Mouse (Mus musculus): ENCODE measurements around the gene Tspan5. TPM values are rescaled to one million over a fixed set of nuclear protein-coding genes. Genes with fewer than 3 reads are reported as not detected.
A peak's percentile ranks its signal among the peaks of the same experiment; 100 is the strongest.

Gene Tspan5
- polyA plus RNA-seq, 1 experiment from 2014 or later = 4.3 TPM

GRCm38 (mm10) chr3:138744030-138744774, 2.2 kb downstream of the Tspan5 start:
- no peaks in the 10 kb centered on the region for H3K36me3 ChIP-seq
- WGBS (ENCODE audit: insufficient replicate concordance) = 51% methylated on average over 8 of the region's 8 CpGs
- H3K9me3 ChIP-seq (replicated peaks) = no peaks in the 10 kb centered on the region
- no peak overlapping the region for H3K9ac ChIP-seq
- H3K4me2 ChIP-seq = peak overlapping the region; percentile 94
- peak overlapping the region; percentile 71; the same call in 1 of the 2 replicates for H3K4me3 ChIP-seq (replicated peaks)
- DNase-seq (no peak), ATAC-seq (ENCODE audit: low read depth) (no peak)
- H3K4me1 ChIP-seq (replicated peaks) = peaks cover 34% of the 10 kb centered on the region
- no peak overlapping the region for H3K27ac ChIP-seq
- H3K27me3 ChIP-seq = peaks cover 40% of the 10 kb centered on the region

GRCm38 (mm10) chr3:138745091-138745490, 3.1 kb downstream of the Tspan5 start:
- Histone ChIP-seq H3K9me3 (replicated peaks) (no peaks in the 10 kb centered on the region), H3K27me3 (peaks cover 40% of the 10 kb centered on the region), H3K9ac (no peak overlapping the region), H3K4me1 (replicated peaks) (peaks cover 34% of the 10 kb centered on the region), H3K27ac (no peak overlapping the region), H3K4me2 (no peak overlapping the region), H3K36me3 (no peaks in the 10 kb centered on the region), H3K4me3 (replicated peaks) (no peak overlapping the region)
- ATAC-seq (ENCODE audit: low read depth) = no peak
- no peak for DNase-seq
- WGBS (ENCODE audit: insufficient replicate concordance) = 55% methylated on average over 11 of the region's 11 CpGs

- no peak overlapping the region for H3K4me3 ChIP-seq (replicated peaks)
- no peak overlapping the region for H3K9ac ChIP-seq
- WGBS (ENCODE audit: insufficient replicate concordance) = 75% methylated on average over 4 of the region's 4 CpGs
- no peak overlapping the region for H3K4me2 ChIP-seq
- no peak overlapping the region for H3K27ac ChIP-seq
- H3K9me3 ChIP-seq (replicated peaks) = no peaks in the 10 kb centered on the region
- peaks cover 35% of the 10 kb centered on the region for H3K27me3 ChIP-seq
- H3K4me1 ChIP-seq (replicated peaks) = peaks cover 33% of the 10 kb centered on the region
- ATAC-seq (ENCODE audit: low read depth) (no peak), DNase-seq (no peak)
- no peaks in the 10 kb centered on the region for H3K36me3 ChIP-seq
Observed at GRCm38 (mm10) chr3:138745596-138745995, 3.6 kb downstream of the Tspan5 start.

- no peak overlapping the region for H3K4me2 ChIP-seq
- H3K4me3 ChIP-seq (replicated peaks) = no peak overlapping the region
- no peaks in the 10 kb centered on the region for H3K36me3 ChIP-seq
- H3K9ac ChIP-seq = no peak overlapping the region
- ATAC-seq (ENCODE audit: low read depth) (no peak), DNase-seq (no peak)
- WGBS (ENCODE audit: insufficient replicate concordance) = 34% methylated on average over 8 of the region's 8 CpGs
- peaks cover 24% of the 10 kb centered on the region for H3K4me1 ChIP-seq (replicated peaks)
- H3K27me3 ChIP-seq = peaks cover 25% of the 10 kb centered on the region
- no peak overlapping the region for H3K27ac ChIP-seq
- no peaks in the 10 kb centered on the region for H3K9me3 ChIP-seq (replicated peaks)
Observed at GRCm38 (mm10) chr3:138746556-138746955, 4.6 kb downstream of the Tspan5 start.

- no peaks in the 10 kb centered on the region for H3K9me3 ChIP-seq (replicated peaks)
- no peaks in the 10 kb centered on the region for H3K36me3 ChIP-seq
- H3K9ac ChIP-seq = no peak overlapping the region
- no peak overlapping the region for H3K27ac ChIP-seq
- H3K4me2 ChIP-seq = no peak overlapping the region
- H3K4me3 ChIP-seq (replicated peaks) = no peak overlapping the region
- no peak for DNase-seq
- 61% methylated on average over 5 of the region's 5 CpGs for WGBS (ENCODE audit: insufficient replicate concordance)
- H3K27me3 ChIP-seq = peaks cover 20% of the 10 kb centered on the region
- no peak for ATAC-seq (ENCODE audit: low read depth)
- H3K4me1 ChIP-seq (replicated peaks) = peaks cover 19% of the 10 kb centered on the region
Observed at GRCm38 (mm10) chr3:138747035-138747434, 5.0 kb downstream of the Tspan5 start.

GRCm38 (mm10) chr3:138747985-138748384, 6.0 kb downstream of the Tspan5 start:
- Histone ChIP-seq H3K27me3 (peaks cover 11% of the 10 kb centered on the region), H3K36me3 (no peaks in the 10 kb centered on the region), H3K9me3 (replicated peaks) (no peaks in the 10 kb centered on the region), H3K4me3 (replicated peaks) (no peak overlapping the region), H3K9ac (no peak overlapping the region), H3K4me1 (replicated peaks) (peaks cover 23% of the 10 kb centered on the region), H3K4me2 (no peak overlapping the region), H3K27ac (no peak overlapping the region)
- WGBS (ENCODE audit: insufficient replicate concordance) = 81% methylated on average over 5 of the region's 5 CpGs
- no peak for ATAC-seq (ENCODE audit: low read depth)
- DNase-seq = no peak

- ATAC-seq (ENCODE audit: low read depth) (no peak), DNase-seq (no peak)
- Histone ChIP-seq H3K4me2 (no peak overlapping the region), H3K36me3 (no peaks in the 10 kb centered on the region), H3K4me3 (replicated peaks) (no peak overlapping the region), H3K27me3 (no peaks in the 10 kb centered on the region), H3K27ac (no peak overlapping the region), H3K4me1 (replicated peaks) (peaks cover 14% of the 10 kb centered on the region), H3K9me3 (replicated peaks) (no peaks in the 10 kb centered on the region), H3K9ac (no peak overlapping the region)
- 45% methylated on average over 9 of the region's 9 CpGs for WGBS (ENCODE audit: insufficient replicate concordance)
Observed at GRCm38 (mm10) chr3:138749645-138750044, 7.7 kb downstream of the Tspan5 start.

- Histone ChIP-seq H3K27ac (no peak overlapping the region), H3K9ac (no peak overlapping the region), H3K9me3 (replicated peaks) (no peaks in the 10 kb centered on the region), H3K4me3 (replicated peaks) (no peak overlapping the region), H3K4me1 (replicated peaks) (peaks cover 11% of the 10 kb centered on the region), H3K4me2 (no peak overlapping the region), H3K36me3 (no peaks in the 10 kb centered on the region), H3K27me3 (no peaks in the 10 kb centered on the region)
- no peak for ATAC-seq (ENCODE audit: low read depth)
- WGBS (ENCODE audit: insufficient replicate concordance) = 75% methylated on average over 5 of the region's 5 CpGs
- no peak for DNase-seq
Observed at GRCm38 (mm10) chr3:138751328-138751727, 9.3 kb downstream of the Tspan5 start.

- WGBS (ENCODE audit: insufficient replicate concordance) = 45% methylated on average over 5 of the region's 5 CpGs
- H3K4me3 ChIP-seq (replicated peaks) = no peak overlapping the region
- no peak overlapping the region for H3K9ac ChIP-seq
- H3K36me3 ChIP-seq = no peaks in the 10 kb centered on the region
- peaks cover 11% of the 10 kb centered on the region for H3K4me1 ChIP-seq (replicated peaks)
- H3K27me3 ChIP-seq = no peaks in the 10 kb centered on the region
- no peak for ATAC-seq (ENCODE audit: low read depth)
- no peak for DNase-seq
- no peaks in the 10 kb centered on the region for H3K9me3 ChIP-seq (replicated peaks)
- H3K27ac ChIP-seq = no peak overlapping the region
- H3K4me2 ChIP-seq = no peak overlapping the region
Observed at GRCm38 (mm10) chr3:138752056-138752455, 10.1 kb downstream of the Tspan5 start.

GRCm38 (mm10) chr3:138752769-138753168, 10.8 kb downstream of the Tspan5 start:
- Histone ChIP-seq H3K9me3 (replicated peaks) (no peaks in the 10 kb centered on the region), H3K27me3 (no peaks in the 10 kb centered on the region), H3K4me3 (replicated peaks) (no peak overlapping the region), H3K9ac (no peak overlapping the region), H3K36me3 (no peaks in the 10 kb centered on the region), H3K27ac (no peak overlapping the region), H3K4me2 (peak overlapping the region; percentile 15), H3K4me1 (replicated peaks) (peaks cover 11% of the 10 kb centered on the region)
- 25% methylated on average over 3 of the region's 3 CpGs for WGBS (ENCODE audit: insufficient replicate concordance)
- DNase-seq (no peak), ATAC-seq (ENCODE audit: low read depth) (no peak)

GRCm38 (mm10) chr3:138753182-138753885, 11.3 kb downstream of the Tspan5 start:
- ATAC-seq (ENCODE audit: low read depth) = peak; percentile 72
- H3K4me3 ChIP-seq (replicated peaks) = no peak overlapping the region
- H3K4me1 ChIP-seq (replicated peaks) = peaks cover 11% of the 10 kb centered on the region
- no peak overlapping the region for H3K9ac ChIP-seq
- H3K9me3 ChIP-seq (replicated peaks) = no peaks in the 10 kb centered on the region
- DNase-seq = no peak
- H3K27ac ChIP-seq = no peak overlapping the region
- H3K36me3 ChIP-seq = no peaks in the 10 kb centered on the region
- 5% methylated on average over 12 of the region's 12 CpGs for WGBS (ENCODE audit: insufficient replicate concordance)
- H3K27me3 ChIP-seq = no peaks in the 10 kb centered on the region
- peak overlapping the region; percentile 15 for H3K4me2 ChIP-seq

- no peaks in the 10 kb centered on the region for H3K36me3 ChIP-seq
- 74% methylated on average over 5 of the region's 5 CpGs for WGBS (ENCODE audit: insufficient replicate concordance)
- no peak for DNase-seq
- peaks cover 11% of the 10 kb centered on the region for H3K4me1 ChIP-seq (replicated peaks)
- H3K9me3 ChIP-seq (replicated peaks) = no peaks in the 10 kb centered on the region
- no peak overlapping the region for H3K4me2 ChIP-seq
- ATAC-seq (ENCODE audit: low read depth) = no peak
- H3K27me3 ChIP-seq = no peaks in the 10 kb centered on the region
- no peak overlapping the region for H3K4me3 ChIP-seq (replicated peaks)
- H3K27ac ChIP-seq = no peak overlapping the region
- H3K9ac ChIP-seq = no peak overlapping the region
Observed at GRCm38 (mm10) chr3:138754328-138754727, 12.3 kb downstream of the Tspan5 start.
